34 mouse cellular contexts compared by ENCODE assay signal in the genomic region with DNA sequence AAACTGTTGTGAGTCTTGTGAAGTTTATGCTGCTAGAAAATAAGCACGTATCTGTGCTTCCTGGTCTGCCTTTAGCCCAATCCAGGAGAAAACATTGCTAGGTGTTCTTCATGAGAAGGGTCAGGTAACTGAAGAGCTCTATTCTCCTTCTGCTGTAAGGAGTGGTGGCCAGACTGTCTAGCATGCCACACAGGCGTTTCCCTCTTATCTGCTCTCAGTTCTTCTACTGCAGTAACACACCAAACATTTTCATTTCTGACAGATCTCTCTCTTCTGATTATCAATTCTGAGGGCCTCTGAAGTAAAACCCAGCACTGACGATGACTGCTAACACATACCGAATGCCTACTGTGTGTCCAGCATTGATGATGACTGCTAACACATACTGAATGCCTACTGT.
DNase-seq lines count a peak whose midpoint lies in the region; ATAC-seq lines count a peak whose summit lies in the region.
"Had no signal": no experiment of that assay in that cellular context is flagged by ENCODE, and none has a peak within 500 bp of the region (broad histone marks: within the 10 kb centered on the region; RNA-seq: fewer than 3 reads in every experiment).

No protein-coding gene starts in this region.

- WGBS in midbrain, embryonic 11.5 days: 88% methylated on average over 4 of the region's 4 CpGs
- WGBS in midbrain, embryonic 14.5 days: 90% methylated on average over 4 of the region's 4 CpGs
- 40% methylated on average over 4 of the region's 4 CpGs for WGBS in liver, embryonic 15.5 days (ENCODE audit: insufficient replicate concordance)
- WGBS in kidney, embryonic 15.5 days: 90% methylated on average over 4 of the region's 4 CpGs

- no peak overlapping the region for H3K4me2 ChIP-seq in midbrain, embryonic 11.5 days
- H3K4me2 ChIP-seq in midbrain, embryonic 14.5 days (ENCODE audit: low read length): no peak overlapping the region
- H3K4me2 ChIP-seq in liver, embryonic 15.5 days: peak overlapping the region; percentile 9
- H3K4me2 ChIP-seq in kidney, embryonic 15.5 days: no peak overlapping the region
- H3K4me2 ChIP-seq: embryonic facial prominence, embryonic 12.5 days; heart, embryonic 13.5 days; hindbrain, embryonic 15.5 days; lung, embryonic 14.5 days; midbrain, embryonic 15.5 days; neural tube, embryonic 15.5 days had no signal

- no peaks in the 10 kb centered on the region for H3K4me1 ChIP-seq in midbrain, embryonic 11.5 days (ENCODE audit: control insufficient read depth, insufficient read depth, low read length)
- H3K4me1 ChIP-seq in midbrain, embryonic 14.5 days (ENCODE audit: control insufficient read depth, insufficient read depth, low read length): no peaks in the 10 kb centered on the region
- peaks cover 22% of the 10 kb centered on the region for H3K4me1 ChIP-seq in erythroblast, embryonic 14.5 days (ENCODE audit: control insufficient read depth)
- peaks cover 15% of the 10 kb centered on the region for H3K4me1 ChIP-seq in liver, embryonic 15.5 days (replicated peaks)
- H3K4me1 ChIP-seq in kidney, embryonic 15.5 days: no peaks in the 10 kb centered on the region
- H3K4me1 ChIP-seq: embryonic facial prominence, embryonic 12.5 days; heart, embryonic 13.5 days; hindbrain, embryonic 15.5 days; megakaryocyte, embryonic 14.5 days; midbrain, embryonic 15.5 days; neural tube, embryonic 15.5 days had no signal

- no peaks in the 10 kb centered on the region for H3K27me3 ChIP-seq in midbrain, embryonic 11.5 days (ENCODE audit: control insufficient read depth, insufficient read depth, low read length)
- H3K27me3 ChIP-seq in midbrain, embryonic 14.5 days (ENCODE audit: control insufficient read depth, insufficient read depth, low read length): peaks cover 9% of the 10 kb centered on the region
- no peaks in the 10 kb centered on the region for H3K27me3 ChIP-seq in erythroblast, embryonic 14.5 days (ENCODE audit: control insufficient read depth)
- no peaks in the 10 kb centered on the region for H3K27me3 ChIP-seq in liver, embryonic 15.5 days
- H3K27me3 ChIP-seq in kidney, embryonic 15.5 days: no peaks in the 10 kb centered on the region
- H3K27me3 ChIP-seq: embryonic facial prominence, embryonic 12.5 days; heart, embryonic 13.5 days; hindbrain, embryonic 15.5 days; megakaryocyte, embryonic 14.5 days; midbrain, embryonic 15.5 days; neural tube, embryonic 15.5 days had no signal

- peak; percentile 12 for DNase-seq in midbrain, embryonic 11.5 days (ENCODE audit: low spot score, missing footprints)
- DNase-seq in midbrain, embryonic 14.5 days: no peak
- DNase-seq in lung, postnatal 25 days (ENCODE audit: low spot score): no peak
- no peak for DNase-seq in layer of hippocampus, postnatal 25 days (ENCODE audit: extremely low spot score in 1 of 2, low spot score in 1 of 2)
- DNase-seq: adrenal gland, adult 2 months; adrenal gland, postnatal 36 days; cerebellum, adult 9-11 months; embryo, embryonic 11 days; gastrocnemius, adult 2 months; heart, adult 2 months; heart, postnatal 10 days; kidney, adult 2 months; kidney, postnatal 4 days; layer of hippocampus, postnatal 36 days; left cerebral cortex, postnatal 4 days; lung, embryonic 14.5 days; lung, postnatal 36 days; spleen, adult 18-20 months; thymus, adult 18-20 months; thymus, postnatal 25 days had no signal

- no peak overlapping the region for H3K4me3 ChIP-seq in midbrain, embryonic 11.5 days (ENCODE audit: low read depth, low read length)
- H3K4me3 ChIP-seq in midbrain, embryonic 14.5 days (replicated peaks; ENCODE audit: low read depth, low read length): no peak overlapping the region
- peak overlapping the region; percentile 21 for H3K4me3 ChIP-seq in erythroblast, embryonic 14.5 days (replicated peaks)
- no peak overlapping the region for H3K4me3 ChIP-seq in liver, embryonic 15.5 days (replicated peaks)
- no peak overlapping the region for H3K4me3 ChIP-seq in kidney, embryonic 15.5 days (replicated peaks)
- H3K4me3 ChIP-seq: embryonic facial prominence, embryonic 12.5 days; gastrocnemius, adult 2 months; heart, adult 2 months; heart, embryonic 13.5 days; hindbrain, embryonic 10.5 days; hindbrain, embryonic 15.5 days; megakaryocyte, embryonic 14.5 days; midbrain, embryonic 15.5 days; neural tube, embryonic 15.5 days had no signal

- ATAC-seq in midbrain, embryonic 11.5 days (ENCODE audit: low FRiP score): no peak
- ATAC-seq in midbrain, embryonic 14.5 days (ENCODE audit: low FRiP score, low TSS enrichment): no peak
- ATAC-seq in liver, embryonic 15.5 days (ENCODE audit: insufficient read depth): peak; percentile 81
- no peak for ATAC-seq in kidney, embryonic 15.5 days (replicated peaks; ENCODE audit: low FRiP score)
- ATAC-seq: activated CD4-positive, CD25-positive, alpha-beta regulatory T cell, adult 4 months; CD4-positive, CD25-positive, alpha-beta regulatory T cell, adult 4 months; forebrain, embryonic 16.5 days; midbrain, embryonic 15.5 days had no signal

- no peaks in the 10 kb centered on the region for H3K9me3 ChIP-seq in midbrain, embryonic 11.5 days (ENCODE audit: control insufficient read depth, low read length)
- no peaks in the 10 kb centered on the region for H3K9me3 ChIP-seq in midbrain, embryonic 14.5 days (ENCODE audit: control insufficient read depth, low read length)
- H3K9me3 ChIP-seq in erythroblast, embryonic 14.5 days (ENCODE audit: control insufficient read depth, low read length): no peaks in the 10 kb centered on the region
- H3K9me3 ChIP-seq in liver, embryonic 15.5 days (replicated peaks): no peaks in the 10 kb centered on the region
- no peaks in the 10 kb centered on the region for H3K9me3 ChIP-seq in kidney, embryonic 15.5 days (replicated peaks)
- H3K9me3 ChIP-seq: embryonic facial prominence, embryonic 12.5 days; heart, embryonic 13.5 days; hindbrain, embryonic 10.5 days; hindbrain, embryonic 15.5 days; megakaryocyte, embryonic 14.5 days; midbrain, embryonic 15.5 days; neural tube, embryonic 15.5 days had no signal

- H3K27ac ChIP-seq in midbrain, embryonic 11.5 days (ENCODE audit: low read depth, low read length): no peak overlapping the region
- H3K27ac ChIP-seq in midbrain, embryonic 14.5 days (replicated peaks; ENCODE audit: low read depth, low read length): no peak overlapping the region
- H3K27ac ChIP-seq in liver, embryonic 15.5 days (replicated peaks): peak overlapping the region; percentile 53
- H3K27ac ChIP-seq in kidney, embryonic 15.5 days: no peak overlapping the region
- H3K27ac ChIP-seq: embryonic facial prominence, embryonic 12.5 days; gastrocnemius, adult 2 months; heart, adult 2 months; heart, embryonic 13.5 days; hindbrain, embryonic 10.5 days; hindbrain, embryonic 15.5 days; kidney, postnatal 0 days; midbrain, embryonic 15.5 days; neural tube, embryonic 15.5 days had no signal

- H3K9ac ChIP-seq in midbrain, embryonic 11.5 days (ENCODE audit: low read length): no peak overlapping the region
- H3K9ac ChIP-seq in midbrain, embryonic 14.5 days (replicated peaks; ENCODE audit: low read length): no peak overlapping the region
- H3K9ac ChIP-seq in liver, embryonic 15.5 days: no peak overlapping the region
- no peak overlapping the region for H3K9ac ChIP-seq in kidney, embryonic 15.5 days
- H3K9ac ChIP-seq: embryonic facial prominence, embryonic 12.5 days; heart, embryonic 13.5 days; hindbrain, embryonic 15.5 days; lung, embryonic 14.5 days; midbrain, embryonic 15.5 days; neural tube, embryonic 15.5 days had no signal

- no peaks in the 10 kb centered on the region for H3K36me3 ChIP-seq in midbrain, embryonic 11.5 days (ENCODE audit: control insufficient read depth, insufficient read depth, low read length)
- no peaks in the 10 kb centered on the region for H3K36me3 ChIP-seq in midbrain, embryonic 14.5 days (ENCODE audit: control insufficient read depth, insufficient read depth, low read length)
- no peaks in the 10 kb centered on the region; the same call in 1 of the 2 replicates for H3K36me3 ChIP-seq in erythroblast, embryonic 14.5 days (ENCODE audit: control insufficient read depth)
- H3K36me3 ChIP-seq in liver, embryonic 15.5 days (replicated peaks): no peaks in the 10 kb centered on the region
- H3K36me3 ChIP-seq in kidney, embryonic 15.5 days: no peaks in the 10 kb centered on the region
- H3K36me3 ChIP-seq: embryonic facial prominence, embryonic 12.5 days; heart, embryonic 13.5 days; hindbrain, embryonic 10.5 days; hindbrain, embryonic 15.5 days; midbrain, embryonic 15.5 days; neural tube, embryonic 15.5 days had no signal
